Mouse (Mus musculus) frontal cortex, postnatal 10 days (tissue): ENCODE data around the gene Hoxd13.

Experiments used
- DNase-seq, 2 experiments: peaks; one replicate each; pipeline ENCODE4 v3.0.0; 2022; ENCODE audit warnings: low spot score in 2 of 2, mixed read lengths in 1 of 2

Hoxd13 gene

DNA sequence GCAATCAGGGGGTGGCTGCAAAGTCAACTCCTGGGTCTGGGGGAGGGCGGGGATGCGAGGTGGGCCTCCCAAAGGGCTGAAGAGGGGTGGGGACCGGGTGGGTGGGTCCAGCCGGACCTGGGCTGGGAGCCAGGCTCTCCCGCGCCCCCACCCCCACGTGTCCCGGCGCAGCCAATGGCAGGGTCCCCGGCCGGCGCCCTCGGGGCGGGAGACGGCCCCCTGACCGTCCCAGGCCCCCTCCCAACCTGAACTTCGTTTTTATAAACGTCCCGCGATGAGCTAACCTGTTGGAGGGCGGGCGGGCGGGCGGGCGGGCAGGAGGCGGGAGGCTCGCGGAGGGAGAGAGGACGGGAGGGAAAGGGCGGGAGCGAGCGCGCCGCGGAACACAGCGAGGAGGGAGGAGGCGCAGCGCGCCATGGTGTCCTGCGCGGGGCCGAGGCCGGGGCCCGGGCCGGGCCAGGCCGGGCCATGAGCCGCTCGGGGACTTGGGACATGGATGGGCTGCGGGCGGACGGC lies at the start of gene Hoxd13:
Gene Hoxd13 (plus strand): TSS at position 469 of the 516 bp plus-strand sequence.
- no peak for DNase-seq

DNA sequence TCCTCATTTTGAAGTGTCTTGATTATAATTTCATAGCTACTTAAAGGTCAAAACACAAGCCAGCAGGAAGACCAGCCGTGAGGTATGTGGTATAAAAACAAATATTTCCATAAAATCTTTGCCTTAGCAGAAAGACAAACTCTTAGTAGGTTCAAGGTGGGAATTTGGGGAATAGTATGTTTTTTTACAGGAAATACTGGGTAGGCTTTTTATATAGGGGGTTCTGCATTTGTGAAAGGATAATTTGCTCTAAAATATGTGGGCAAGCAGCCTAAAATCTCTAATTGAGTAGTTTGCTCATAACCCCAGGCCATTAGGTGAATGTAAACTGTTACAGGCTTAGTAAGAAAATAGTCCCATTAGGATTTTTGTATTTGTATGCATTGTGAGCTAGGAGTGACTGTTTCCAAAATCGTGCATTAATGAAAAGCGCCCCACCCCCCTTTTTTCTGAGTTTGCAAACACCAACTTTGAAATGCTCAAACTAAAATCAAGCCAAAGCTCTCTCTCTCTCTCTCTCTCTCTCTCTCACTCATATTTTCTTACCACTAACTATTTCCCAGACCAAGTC lies 48.3 kb upstream of the Hoxd13 start:
- no peak for DNase-seq

DNA sequence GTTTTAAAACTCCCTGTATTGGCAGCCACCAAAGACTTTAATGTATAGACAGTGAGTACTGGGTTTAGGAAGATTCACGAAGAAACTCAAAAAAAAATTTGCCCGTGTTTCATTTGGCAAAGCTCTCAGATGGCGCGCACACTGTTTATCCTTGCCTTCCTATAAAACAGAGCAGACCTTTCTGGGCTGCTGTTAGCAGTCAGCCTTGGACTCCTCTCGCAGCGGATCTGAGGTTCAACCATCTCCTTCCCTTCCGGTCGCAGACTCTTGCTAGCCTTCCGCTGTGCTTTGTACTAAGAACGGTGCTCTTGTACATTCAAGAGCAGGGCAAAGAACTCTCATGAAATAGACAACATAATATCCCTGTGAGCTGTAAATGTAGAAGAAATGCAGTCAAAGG lies 47.7 kb upstream of the Hoxd13 start:
- DNase-seq, result no peak

DNA sequence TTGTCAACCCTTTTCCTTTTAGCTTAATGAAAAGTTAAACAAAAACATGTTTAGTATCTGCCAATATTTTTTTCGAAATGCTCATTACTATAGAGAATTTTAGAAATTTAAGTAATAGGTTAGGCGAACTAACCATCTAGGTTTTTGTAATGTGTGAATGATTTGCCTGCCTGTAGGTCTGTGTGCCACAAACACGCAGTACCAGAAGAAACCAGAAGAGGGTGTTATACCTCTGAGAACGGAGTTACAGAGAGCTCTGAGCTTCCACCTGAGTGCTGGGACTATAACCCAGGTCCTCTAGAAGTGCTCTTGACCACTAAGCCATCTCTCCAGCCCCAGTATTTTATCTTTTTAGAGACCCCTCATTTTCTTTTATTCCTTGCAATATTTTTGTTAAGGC lies 32.7 kb upstream of the Hoxd13 start:
- no peak for DNase-seq

GRCm38 (mm10) chr2:74642431-74642830 lies 25.7 kb upstream of the Hoxd13 start:
- no peak for DNase-seq

GRCm38 (mm10) chr2:74645631-74646030 lies 22.5 kb upstream of the Hoxd13 start:
- no peak for DNase-seq

GRCm38 (mm10) chr2:74647082-74647864 lies 20.8 kb upstream of the Hoxd13 start:
- no peak for DNase-seq

DNA sequence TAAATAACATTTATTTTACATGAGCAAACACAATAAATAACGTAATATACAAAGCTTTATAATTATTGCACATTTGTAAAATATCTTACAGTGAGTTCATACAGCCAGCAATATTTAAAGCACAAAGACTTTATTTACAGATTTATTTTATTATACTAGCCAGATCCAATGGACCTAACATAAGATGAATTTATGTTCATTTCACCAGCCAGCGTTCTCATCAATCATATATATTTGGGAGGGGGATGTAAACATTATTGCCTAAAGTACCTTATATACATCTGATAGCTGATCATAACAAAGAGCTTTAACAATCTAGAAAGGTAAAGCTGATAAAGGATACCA lies 15.1 kb upstream of the Hoxd13 start:
- no peak for DNase-seq

DNA sequence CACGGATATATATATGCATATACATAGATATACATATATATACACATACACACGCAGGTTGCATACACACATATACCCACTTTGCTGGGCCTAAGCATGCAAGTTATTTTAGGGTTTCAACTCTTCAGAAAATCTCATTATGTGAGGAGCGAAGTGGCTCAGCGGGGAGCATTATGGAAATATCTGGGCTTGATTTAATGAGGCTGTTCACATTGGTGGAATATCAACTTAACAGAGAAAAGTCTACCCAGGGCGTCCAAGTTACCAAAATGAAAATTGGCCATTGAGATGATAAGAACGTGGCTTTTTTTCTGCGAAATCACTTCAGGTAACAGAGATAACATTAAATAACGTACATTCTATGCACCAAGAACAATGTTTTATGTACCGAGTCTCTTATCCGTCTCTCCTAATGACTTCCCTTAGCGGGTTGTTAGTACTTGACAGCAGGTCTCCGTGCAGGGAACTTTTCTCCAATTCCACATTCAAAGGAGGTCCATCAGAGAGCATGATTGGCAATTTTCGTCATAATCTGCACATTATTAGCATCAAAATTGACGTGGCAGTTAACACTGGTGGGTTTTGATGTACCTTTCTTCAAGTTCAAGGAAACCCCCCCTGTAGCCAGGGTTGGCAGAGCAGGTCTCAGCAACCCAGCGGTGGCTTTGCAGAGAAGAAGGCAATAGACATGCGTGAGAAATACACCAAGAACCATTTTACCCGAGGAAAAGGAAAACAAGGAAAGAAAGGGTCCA lies 14.2 kb upstream of the Hoxd13 start:
- DNase-seq, result no peak

DNA sequence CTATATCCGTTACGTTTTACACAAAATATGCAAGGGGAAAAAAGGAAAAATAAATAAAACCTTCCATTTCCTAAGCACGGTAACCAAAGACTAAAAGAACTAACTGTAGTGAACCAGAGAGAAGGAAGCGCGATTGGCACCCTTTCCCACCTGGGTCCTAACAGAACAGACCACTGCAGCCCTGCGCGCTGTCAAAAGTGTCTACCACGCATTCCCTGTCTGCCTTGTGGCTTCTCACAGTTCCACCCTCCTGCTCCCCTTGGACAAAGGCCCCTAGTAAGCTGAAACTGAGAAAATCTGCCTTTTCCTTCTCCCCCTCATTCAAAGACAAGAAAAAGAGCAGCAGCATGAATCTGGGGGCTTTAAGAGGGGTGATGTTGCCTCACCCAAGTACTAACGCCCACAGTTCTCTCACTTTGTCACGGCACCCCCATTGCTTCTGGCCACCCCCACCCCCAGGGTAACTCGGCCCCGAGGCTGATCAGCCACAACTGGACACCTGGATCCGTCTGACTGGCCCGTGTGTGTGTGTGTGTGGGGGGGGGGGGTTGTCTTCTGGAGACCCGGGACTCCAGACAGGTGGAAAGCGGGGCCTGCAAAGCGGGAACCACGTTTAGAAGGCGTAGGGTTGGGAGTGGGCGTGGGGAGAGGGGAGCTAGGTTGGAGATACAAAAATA lies 13.2 kb upstream of the Hoxd13 start:
- no peak for DNase-seq

- DNase-seq, result no peak
These were observed 12.7 kb upstream of the Hoxd13 start for GRCm38 (mm10) chr2:74655420-74655781.

DNA sequence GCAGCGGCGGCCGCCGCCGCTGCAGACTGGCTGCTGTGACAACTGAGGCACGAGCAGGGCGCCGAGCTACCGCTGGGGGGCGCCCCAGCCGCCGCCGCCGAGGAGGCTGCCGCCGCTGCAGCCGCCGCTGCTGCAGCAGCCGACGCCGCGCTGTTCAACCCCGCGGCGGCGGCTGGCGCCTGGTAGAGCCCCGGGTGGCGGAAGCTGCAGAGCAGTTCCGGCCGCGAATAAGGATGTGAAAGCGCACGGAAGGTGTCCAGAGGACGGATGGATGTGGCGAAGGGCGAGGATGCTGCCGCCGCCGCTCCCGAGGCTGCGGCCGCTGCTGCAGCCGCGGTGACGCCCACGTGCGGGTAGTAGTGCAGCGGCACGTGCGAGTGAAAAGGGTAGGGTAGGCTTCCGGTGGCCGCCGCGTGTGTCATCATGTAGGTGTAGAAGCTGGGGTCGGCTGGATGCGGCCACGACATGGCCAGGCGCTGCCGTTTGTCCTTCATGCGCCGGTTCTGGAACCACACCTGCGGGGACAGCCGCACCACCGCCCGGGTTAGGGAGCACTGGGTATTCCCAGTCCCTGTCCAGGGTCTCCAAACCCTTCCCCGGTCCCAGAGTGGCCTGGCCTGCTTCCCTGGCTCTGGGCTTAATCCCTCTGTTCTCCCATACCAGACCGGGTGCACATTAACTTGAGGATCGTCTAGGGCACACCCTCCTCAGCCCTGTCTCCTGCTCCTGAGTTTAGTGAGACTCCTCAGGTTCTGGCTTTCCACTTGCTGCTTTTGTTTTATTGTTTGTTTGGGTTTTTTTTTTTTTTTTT lies 12.1 kb upstream of the Hoxd13 start:
- DNase-seq, result no peak

DNA sequence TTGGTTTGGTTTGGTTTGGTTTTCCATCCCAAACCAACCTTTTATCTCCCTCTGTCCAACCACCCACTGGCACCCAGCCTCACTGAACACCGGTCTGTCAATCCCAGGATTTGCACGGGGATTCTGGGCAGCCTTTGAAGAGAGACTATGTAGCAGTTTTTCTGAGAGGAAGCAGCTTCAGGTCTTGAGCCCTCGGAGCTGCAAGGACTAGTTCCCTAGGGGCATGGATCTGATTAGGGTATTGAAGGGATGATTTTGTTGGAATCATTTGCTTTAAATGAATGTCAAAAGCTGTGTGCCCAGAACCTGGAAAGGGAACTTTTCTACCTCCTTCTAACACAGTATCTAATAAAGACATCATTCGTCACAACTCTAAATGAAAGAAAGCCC lies 11.5 kb upstream of the Hoxd13 start:
- DNase-seq, result no peak

- DNase-seq, result no peak
These were observed 10.7 kb upstream of the Hoxd13 start for GRCm38 (mm10) chr2:74657251-74658023.

GRCm38 (mm10) chr2:74658024-74658666 lies 10.0 kb upstream of the Hoxd13 start:
- DNase-seq, result no peak

DNA sequence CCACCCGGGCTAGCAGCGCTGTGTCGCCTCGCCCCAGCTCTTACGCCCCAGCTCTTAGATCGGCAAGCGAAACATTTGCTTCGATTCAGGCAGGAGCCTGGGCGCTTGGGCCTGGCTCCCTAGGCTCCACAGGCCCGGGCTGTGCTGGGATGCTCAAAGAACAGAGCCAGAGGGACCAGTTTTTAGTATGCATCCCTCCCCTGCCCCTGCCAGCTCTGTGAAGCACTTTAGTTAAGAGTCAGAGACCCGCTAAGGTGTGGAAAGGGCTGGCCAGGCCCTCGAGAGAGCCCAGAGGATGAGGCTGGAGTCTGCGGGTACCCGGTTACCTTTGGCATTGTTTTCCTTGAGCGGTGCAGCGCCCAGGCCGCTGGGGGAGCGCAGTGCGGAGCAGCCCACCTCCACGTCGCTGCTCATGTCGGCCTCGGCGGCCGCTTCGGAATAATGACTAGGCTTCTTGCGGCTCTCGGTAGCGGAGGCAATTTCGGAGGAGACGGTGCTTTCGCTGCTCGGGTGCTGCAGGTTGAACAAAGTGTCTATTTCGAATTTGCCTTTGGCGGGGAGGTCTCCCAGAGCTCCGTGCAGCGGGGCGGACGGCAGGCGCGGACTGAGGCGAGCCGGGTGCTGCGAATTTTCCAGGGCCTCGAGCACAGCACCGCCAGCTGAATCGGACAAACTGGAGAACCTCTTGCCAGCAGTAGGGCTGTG lies 9.3 kb upstream of the Hoxd13 start:
- no peak for DNase-seq

DNA sequence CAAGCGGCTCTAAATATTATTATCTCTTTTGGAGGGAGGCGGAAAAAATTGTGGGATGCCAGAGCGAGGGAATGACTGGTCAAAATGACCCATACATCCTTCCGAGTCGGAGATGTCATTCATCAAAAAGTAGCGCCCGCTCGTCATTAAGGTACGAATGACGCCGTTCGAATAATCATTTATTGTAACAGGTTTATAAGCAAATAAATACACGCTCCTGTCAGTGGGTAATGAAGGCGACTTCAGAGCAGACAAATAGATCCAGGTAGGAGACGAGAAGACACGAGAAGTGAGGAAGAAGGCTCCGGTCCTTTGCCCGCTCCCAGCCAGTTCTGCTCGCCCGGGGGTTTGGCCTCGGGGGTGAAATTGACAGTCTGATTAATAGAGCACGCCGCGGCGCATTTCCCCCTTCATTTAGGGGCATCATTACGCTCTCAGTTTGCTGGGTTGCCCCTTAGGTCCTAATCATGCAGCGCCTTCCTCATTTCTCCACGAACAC lies 8.6 kb upstream of the Hoxd13 start, which contains the start of gene Evx2:
Gene Evx2 (minus strand): TSS at position 51 of the 499 bp plus-strand sequence.
- DNase-seq, result no peak

- no peak for DNase-seq
These were observed 7.4 kb upstream of the Hoxd13 start for GRCm38 (mm10) chr2:74660421-74661375.
